Mouse (Mus musculus) adrenal gland, postnatal 14 days (tissue): ENCODE measurements around the gene Gga1. TPM values are rescaled to one million over a fixed set of nuclear protein-coding genes. Genes with fewer than 3 reads are reported as not detected.

Experiments used
- DNase-seq: peaks from one replicate; pipeline ENCODE4 v3.0.0; 2021; ENCODE audit warnings: mixed read lengths
- total RNA-seq: library from RNA; stranded (reverse); gene quantifications from 2 replicates; pipeline ENCODE4 v1.2.3, GENCODE M21; 2021

Gga1 gene
- total RNA-seq, 1 experiment from 2014 or later = 52.0 TPM

- DNase-seq = no peak
Measured at GRCm38 (mm10) chr15:78914091-78914822, 37.3 kb downstream of the Gga1 start.

- DNase-seq = no peak
Measured at GRCm38 (mm10) chr15:78914823-78915659, 38.1 kb downstream of the Gga1 start.

GRCm38 (mm10) chr15:78915660-78916017 is 38.6 kb downstream of the Gga1 start:
- peak; percentile 85 for DNase-seq

GRCm38 (mm10) chr15:78916052-78916826 is 39.2 kb downstream of the Gga1 start:
- DNase-seq = no peak

- DNase-seq = no peak
Measured at GRCm38 (mm10) chr15:78918126-78918525, 41.1 kb downstream of the Gga1 start.

DNA sequence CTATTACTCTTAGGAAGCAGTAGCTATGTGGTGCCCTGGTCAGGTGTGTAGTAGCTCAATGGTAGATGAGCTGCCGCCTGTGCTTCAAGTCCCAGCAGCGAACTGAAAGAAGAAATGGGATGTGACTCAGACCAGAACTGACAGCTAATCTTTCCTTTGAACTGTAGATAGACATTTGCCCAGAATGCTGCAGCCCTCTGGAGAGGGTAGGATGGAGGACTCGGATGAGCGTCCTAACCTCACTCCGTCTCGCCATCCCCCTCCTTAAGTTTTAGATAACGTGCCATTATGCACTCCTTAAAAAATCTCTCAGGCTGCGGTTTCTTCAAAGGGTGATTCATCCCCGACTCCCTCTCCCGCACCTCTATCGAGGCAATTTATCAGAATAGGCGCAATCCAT is 42.9 kb downstream of the Gga1 start:
- DNase-seq = no peak

DNA sequence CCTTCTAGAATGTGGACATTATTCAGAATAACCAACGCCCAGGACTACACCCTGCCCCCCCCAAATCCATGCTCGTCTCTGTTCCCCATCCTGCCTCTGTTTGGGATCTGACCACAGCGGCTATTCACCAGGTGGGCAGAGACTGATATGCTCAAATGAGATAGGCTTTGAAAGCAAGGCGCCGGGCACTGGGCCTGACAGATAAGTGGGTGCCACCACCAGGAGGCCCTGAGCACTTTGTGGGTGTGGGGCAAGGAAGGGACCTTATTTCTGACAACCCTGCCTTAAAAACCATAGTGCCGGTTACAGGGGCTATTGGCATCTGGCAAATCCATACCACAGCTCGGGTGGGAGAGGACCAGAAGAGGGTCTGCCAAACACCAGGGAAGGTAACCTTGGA is 45.7 kb downstream of the Gga1 start:
- DNase-seq = no peak

DNA sequence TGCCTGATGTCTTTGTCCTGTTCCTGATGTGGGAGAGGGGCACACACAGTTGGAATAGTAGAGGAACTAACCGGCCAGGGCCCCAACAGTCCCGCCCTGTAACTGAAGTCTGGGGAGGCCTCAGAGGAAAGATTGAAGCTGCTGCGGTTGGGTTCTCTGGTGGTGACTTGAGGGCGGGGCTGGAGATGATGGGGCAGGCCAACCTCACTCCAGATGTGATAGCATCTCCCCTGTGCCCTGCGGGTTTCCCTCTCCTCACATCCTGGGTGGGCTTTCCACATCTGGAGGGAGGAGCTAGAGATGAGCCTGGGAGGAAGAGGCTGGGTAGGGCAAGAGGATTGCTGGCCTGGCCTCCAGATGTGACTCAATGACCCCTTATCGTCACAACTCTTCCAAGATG is 46.6 kb downstream of the Gga1 start:
- DNase-seq = no peak

- DNase-seq = peak; percentile 82
Measured at GRCm38 (mm10) chr15:78925129-78925528, 48.1 kb downstream of the Gga1 start.

DNA sequence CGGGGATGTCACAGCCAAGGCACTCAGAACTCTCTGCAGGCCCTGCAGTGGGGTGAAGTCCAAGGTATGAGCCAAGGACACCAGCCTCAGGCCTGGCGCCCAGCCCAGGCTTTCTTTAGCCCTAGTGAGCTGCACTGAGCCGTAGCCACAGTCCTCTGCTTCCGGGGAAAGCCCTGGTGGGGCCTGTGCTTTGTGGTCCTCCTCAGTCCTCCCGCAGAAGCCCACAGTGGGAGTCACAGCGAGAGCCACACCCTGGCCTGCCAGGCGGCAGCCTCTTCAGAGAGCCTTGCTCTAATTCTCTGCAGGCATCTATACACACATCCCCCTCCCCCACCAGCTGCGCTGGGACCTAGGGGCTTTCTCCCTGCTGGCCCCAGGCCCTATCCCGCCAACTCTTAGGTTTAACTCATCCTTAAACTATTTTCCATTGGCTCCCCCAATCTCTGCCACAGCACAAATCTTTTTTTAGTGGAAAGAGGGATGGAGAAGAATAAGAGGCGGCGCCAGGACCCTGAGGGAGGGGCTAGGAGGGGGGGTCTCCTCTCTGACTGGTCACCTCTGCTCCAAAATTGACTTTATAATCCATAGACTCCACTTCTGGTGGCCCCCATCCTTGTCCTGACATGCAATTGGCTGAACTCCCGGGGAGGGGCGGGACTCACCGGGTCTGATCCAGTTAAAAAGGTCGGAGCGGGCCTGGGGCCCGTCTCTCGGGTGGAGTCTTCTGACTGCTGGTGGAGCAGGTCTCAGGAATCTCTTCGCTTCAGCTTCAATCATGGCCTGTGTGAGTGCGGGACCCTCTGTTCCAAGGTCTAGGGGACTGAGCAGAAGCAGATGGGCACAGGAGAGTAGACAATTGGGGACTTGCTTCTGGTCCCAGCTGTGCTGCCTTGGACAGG is 49.3 kb downstream of the Gga1 start, which contains the start of gene Lgals1:
Gene Lgals1 (plus strand): TSS at position 705 of the 899 bp plus-strand sequence.
- DNase-seq = peak; percentile 94

DNA sequence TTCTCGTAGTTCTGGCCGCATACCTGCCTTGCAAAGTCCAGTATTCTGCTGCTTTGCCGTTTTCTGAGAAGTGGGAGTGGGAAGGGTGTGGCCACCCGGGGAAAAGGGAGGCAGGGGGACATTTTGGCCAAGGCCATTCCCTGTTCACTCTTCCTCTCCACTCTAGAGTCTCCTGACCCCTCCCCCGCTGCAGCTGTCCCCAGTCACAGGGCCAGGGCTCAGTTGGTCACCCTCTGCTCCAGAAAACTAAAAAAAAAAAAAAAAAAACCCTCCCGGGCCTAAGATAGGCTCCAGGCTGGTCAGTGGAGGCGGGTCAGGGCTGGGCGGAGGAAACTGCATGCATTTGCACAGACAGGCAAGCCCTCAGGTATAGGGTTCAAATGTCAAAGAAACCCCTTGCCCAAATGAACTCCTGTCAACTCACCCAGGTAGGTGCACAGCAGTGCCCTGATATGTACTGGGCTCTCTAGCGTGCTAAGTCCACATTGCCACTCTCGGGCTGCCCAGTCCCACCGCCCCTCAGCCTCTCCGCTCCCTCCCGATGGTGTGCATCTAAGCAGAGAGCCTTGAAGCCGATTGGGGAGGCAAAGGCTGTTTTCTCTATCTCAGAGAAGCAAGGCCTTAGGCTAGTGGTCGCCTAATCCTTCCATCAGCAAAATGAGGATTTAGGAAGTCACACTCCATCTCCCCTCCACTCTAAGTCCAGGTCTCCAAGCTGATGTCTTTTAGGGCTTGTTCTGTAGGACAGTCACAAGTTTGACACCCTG is 50.2 kb downstream of the Gga1 start:
- peak; percentile 74 for DNase-seq

- DNase-seq = peak; percentile 86
Measured at GRCm38 (mm10) chr15:78927788-78928457, 50.9 kb downstream of the Gga1 start.

GRCm38 (mm10) chr15:78928539-78928938 is 51.5 kb downstream of the Gga1 start:
- DNase-seq = no peak

GRCm38 (mm10) chr15:78930192-78930706 is 53.3 kb downstream of the Gga1 start:
- DNase-seq = no peak

GRCm38 (mm10) chr15:78930801-78931426 is 53.9 kb downstream of the Gga1 start:
- DNase-seq = no peak

DNA sequence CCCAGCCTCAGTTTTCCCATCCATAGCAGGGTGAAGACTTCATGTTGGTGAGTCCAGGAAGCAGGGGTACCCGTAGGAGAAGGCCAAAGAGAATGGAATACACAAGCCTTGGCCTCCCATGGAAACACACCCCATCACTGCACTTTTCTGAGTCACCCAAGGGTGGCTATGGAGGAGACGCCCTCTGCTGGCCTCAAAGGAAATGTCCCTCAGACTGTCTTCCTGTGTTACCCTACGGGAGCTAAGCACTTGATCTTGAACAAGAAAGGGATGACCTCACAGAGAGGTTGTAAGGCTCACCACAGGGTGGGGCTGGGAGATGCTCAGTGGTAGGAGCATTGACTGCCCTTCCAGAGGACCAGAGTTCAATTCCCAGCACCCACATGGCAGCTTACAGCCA is 54.6 kb downstream of the Gga1 start:
- DNase-seq = peak; percentile 84

- DNase-seq = peak; percentile 87
Measured at GRCm38 (mm10) chr15:78934784-78935320, 57.9 kb downstream of the Gga1 start, which contains the start of gene Nol12. Gene Nol12, plus strand, starts transcription at chr15:78934933.

DNA sequence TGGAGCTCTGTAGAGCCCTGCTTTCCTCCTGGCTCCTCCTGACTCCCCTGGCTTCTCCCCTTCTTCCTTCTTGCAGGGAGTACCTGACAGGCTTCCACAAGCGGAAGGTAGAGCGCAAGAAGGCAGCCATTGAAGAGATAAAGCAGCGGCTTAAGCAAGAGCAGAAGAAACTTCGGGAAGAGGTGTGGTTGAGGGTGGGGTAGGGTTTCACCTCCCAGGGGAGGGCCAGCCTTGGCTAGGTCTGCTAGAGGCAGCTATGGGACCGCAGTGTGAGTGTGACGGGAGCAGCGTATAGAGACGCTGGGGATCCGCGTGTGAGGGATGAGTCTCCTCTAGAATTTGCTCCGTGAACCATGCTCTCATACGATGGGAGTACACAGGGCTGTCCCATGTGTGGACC is 59.4 kb downstream of the Gga1 start:
- no peak for DNase-seq

GRCm38 (mm10) chr15:78937311-78937710 is 60.3 kb downstream of the Gga1 start:
- no peak for DNase-seq
